Mouse (Mus musculus): Measurements from ENCODE around the gene Lrrc61.

Lrrc61 gene

GRCm38 (mm10) chr6:48546271-48546670 lies 8.3 kb upstream of the Lrrc61 start:
- in situ Hi-C loops (cut with MseI, MboI), result loop anchor here in 1 of 2 experiments (25.0 kb wide), 1 partner anchor 359 kb away; no protein-coding TSS in a partner anchor

GRCm38 (mm10) chr6:48546858-48547257 lies 7.7 kb upstream of the Lrrc61 start:
- in situ Hi-C loops (cut with MseI, MboI), result loop anchor here in 1 of 2 experiments (25.0 kb wide), 1 partner anchor 360 kb away; no protein-coding TSS in a partner anchor

GRCm38 (mm10) chr6:48548314-48548713 lies 6.3 kb upstream of the Lrrc61 start:
- in situ Hi-C loops (cut with MseI, MboI), result loop anchor here in 1 of 2 experiments (25.0 kb wide), 1 partner anchor 361 kb away; no protein-coding TSS in a partner anchor

- in situ Hi-C loops (cut with MseI, MboI), result no loop called here
Measured at GRCm38 (mm10) chr6:48552918-48553317, 1.7 kb upstream of the Lrrc61 start.

- in situ Hi-C loops (cut with MseI, MboI), result no loop called here
Measured at GRCm38 (mm10) chr6:48553819-48554218, 777 bp upstream of the Lrrc61 start.

GRCm38 (mm10) chr6:48555104-48555890 lies 701 bp downstream of the Lrrc61 start:
- in situ Hi-C loops (cut with MseI, MboI), result no loop called here

GRCm38 (mm10) chr6:48555956-48556355 lies 1.4 kb downstream of the Lrrc61 start:
- in situ Hi-C loops (cut with MseI, MboI), result no loop called here

GRCm38 (mm10) chr6:48565693-48566310 lies 11.2 kb downstream of the Lrrc61 start:
- in situ Hi-C loops (cut with MseI, MboI), result no loop called here

GRCm38 (mm10) chr6:48566312-48566711 lies 11.7 kb downstream of the Lrrc61 start:
- in situ Hi-C loops (cut with MseI, MboI), result no loop called here

GRCm38 (mm10) chr6:48568036-48568984 lies 13.7 kb downstream of the Lrrc61 start:
- in situ Hi-C loops (cut with MseI, MboI), result no loop called here

GRCm38 (mm10) chr6:48569065-48569807 lies 14.6 kb downstream of the Lrrc61 start:
- in situ Hi-C loops (cut with MseI, MboI), result no loop called here

GRCm38 (mm10) chr6:48572014-48572413 lies 17.4 kb downstream of the Lrrc61 start:
- in situ Hi-C loops (cut with MseI, MboI), result no loop called here

GRCm38 (mm10) chr6:48572572-48573061 lies 18.0 kb downstream of the Lrrc61 start, which contains the start of gene Rarres2:
Gene Rarres2, minus strand, starts transcription at chr6:48572789.
- in situ Hi-C loops (cut with MseI, MboI), result no loop called here

- in situ Hi-C loops (cut with MseI, MboI), result no loop called here
Measured at GRCm38 (mm10) chr6:48573280-48573679, 18.7 kb downstream of the Lrrc61 start.

- in situ Hi-C loops (cut with MseI, MboI), result no loop called here
Measured at GRCm38 (mm10) chr6:48573981-48574380, 19.4 kb downstream of the Lrrc61 start.

GRCm38 (mm10) chr6:48578736-48579135 lies 24.1 kb downstream of the Lrrc61 start:
- in situ Hi-C loops (cut with MseI, MboI), result no loop called here

- in situ Hi-C loops (cut with MseI, MboI), result no loop called here
Measured at GRCm38 (mm10) chr6:48579215-48579648, 24.6 kb downstream of the Lrrc61 start.

GRCm38 (mm10) chr6:48581257-48581656 lies 26.7 kb downstream of the Lrrc61 start:
- in situ Hi-C loops (cut with MseI, MboI), result no loop called here

- in situ Hi-C loops (cut with MseI, MboI), result no loop called here
Measured at GRCm38 (mm10) chr6:48582037-48582436, 27.4 kb downstream of the Lrrc61 start.

GRCm38 (mm10) chr6:48589194-48589750 lies 34.7 kb downstream of the Lrrc61 start, which contains the start of gene Gm45021:
Gene Gm45021, plus strand, starts transcription at chr6:48589610.
- in situ Hi-C loops (cut with MseI, MboI), result no loop called here

All from mouse trophoblast stem cell (cell line).